Mouse (Mus musculus) forebrain, postnatal 0 days (tissue): Measurements from ENCODE around the gene Parp14. TPM values are rescaled to one million over a fixed set of nuclear protein-coding genes. Genes with fewer than 3 reads are reported as not detected.
A peak's percentile ranks its signal among the peaks of the same experiment; 100 is the strongest.

ENCODE experiments used
- ATAC-seq: fragments of 200-750 bp; cut with Nextera tagmentation; 2 replicates; pipeline ENCODE4 v1.8.0; 2017; ENCODE audit warnings: mild to moderate bottlenecking, moderate library complexity
- DNase-seq: peaks from one replicate; pipeline ENCODE4 v3.0.0-alpha.2; 2015
- H3K27ac ChIP-seq: fragments of 300-500 bp; sonication (generic); 2 replicates; pipeline ENCODE4 v1.5.1; 2014; ENCODE audit warnings: low read depth, mild to moderate bottlenecking, antibody characterized with exemption, low read length, moderate library complexity, mixed read lengths
- H3K27me3 ChIP-seq: fragments of 300-500 bp; sonication (generic); 2 replicates; pipeline ENCODE4 v1.6.1; 2014; ENCODE audit warnings: mild to moderate bottlenecking, low read length, mixed read lengths; ENCODE audit not compliant: insufficient read depth
- H3K36me3 ChIP-seq: fragments of 300-500 bp; sonication (generic); 2 replicates; pipeline ENCODE4 v1.6.1; 2014; ENCODE audit warnings: mild to moderate bottlenecking, moderate library complexity; ENCODE audit not compliant: insufficient read depth
- H3K4me1 ChIP-seq: fragments of 300-500 bp; sonication (generic); 2 replicates; pipeline ENCODE4 v1.6.1; 2014; ENCODE audit warnings: antibody characterized with exemption; ENCODE audit not compliant: insufficient read depth
- H3K4me2 ChIP-seq: fragments of 300-500 bp; sonication (generic); 2 replicates; pipeline ENCODE4 v1.6.1; 2014; ENCODE audit warnings: low read depth, mild to moderate bottlenecking, moderate library complexity
- H3K4me3 ChIP-seq: fragments of 300-500 bp; sonication (generic); 2 replicates; pipeline ENCODE4 v1.5.1; 2014; ENCODE audit warnings: low read depth, low read length, mixed read lengths
- H3K9ac ChIP-seq: fragments of 300-500 bp; sonication (generic); 2 replicates; pipeline ENCODE4 v1.6.1; 2014; ENCODE audit warnings: mild to moderate bottlenecking
- H3K9me3 ChIP-seq: fragments of 300-500 bp; sonication (generic); 2 replicates; pipeline ENCODE4 v1.6.1; 2016; ENCODE audit warnings: low read length
- CTCF ChIP-seq: sonication (generic); IDR thresholded peaks from 2 replicates; pipeline ENCODE4 v1.5.1; 2016; ENCODE audit warnings: antibody characterized with exemption, control low read depth, low read depth
- WGBS: fragments of 180-500 bp; shearing (Covaris S2); extraction: QIAGEN DNeasy Blood & Tissue Kit; methylation state at CpG from one replicate; pipeline ENCODE4 v1.1.7; 2014; 5-methylcytosine and 5-hydroxymethylcytosine counted together
- polyA plus RNA-seq: library from polyadenylated mRNA; unstranded; fragments of >200 nt; fragmentation: Nextera tagmentation; extraction: Ambion mirVana; gene quantifications from 2 replicates; pipeline ENCODE4 v1.2.1, GENCODE M21; 2015
- total RNA-seq: library from RNA; depleted of rRNA; stranded (reverse); fragments of >200 nt; gene quantifications from 2 replicates; pipeline ENCODE4 v1.2.3, GENCODE M21; 2014

The Parp14 gene
- total and polyA plus RNA-seq, 2 experiments from 2014 or later: 0.33 to 0.95 TPM

- Histone ChIP-seq H3K27ac (no peak overlapping the region), H3K9me3 (no peaks in the 10 kb centered on the region), H3K9ac (no peak overlapping the region), H3K36me3 (no peaks in the 10 kb centered on the region), H3K4me3 (no peak overlapping the region), H3K27me3 (peaks cover 10% of the 10 kb centered on the region), H3K4me2 (no peak overlapping the region), H3K4me1 (no peaks in the 10 kb centered on the region; the same call in 1 of the 2 replicates)
- 76% methylated on average over 6 of the region's 6 CpGs for WGBS
- DNase-seq: no peak
- ATAC-seq: no peak
- no peak for TF ChIP-seq CTCF
These were observed 1.7 kb downstream of the Parp14 start for GRCm38 (mm10) chr16:35869656-35870055.

- Histone ChIP-seq H3K4me1 (no peaks in the 10 kb centered on the region; the same call in 1 of the 2 replicates), H3K36me3 (no peaks in the 10 kb centered on the region), H3K27ac (no peak overlapping the region), H3K27me3 (peaks cover 10% of the 10 kb centered on the region), H3K4me3 (no peak overlapping the region), H3K9ac (no peak overlapping the region), H3K9me3 (no peaks in the 10 kb centered on the region), H3K4me2 (no peak overlapping the region)
- DNase-seq: no peak
- no peak for ATAC-seq
- 34% methylated on average over 3 of the region's 3 CpGs for WGBS
- TF ChIP-seq CTCF: no peak
These were observed 2.2 kb downstream of the Parp14 start for GRCm38 (mm10) chr16:35869126-35869525.

GRCm38 (mm10) chr16:35867726-35868125 lies 3.6 kb downstream of the Parp14 start:
- Histone ChIP-seq H3K4me1 (no peaks in the 10 kb centered on the region; the same call in 1 of the 2 replicates), H3K4me2 (no peak overlapping the region), H3K27ac (no peak overlapping the region), H3K4me3 (no peak overlapping the region), H3K9ac (no peak overlapping the region), H3K36me3 (no peaks in the 10 kb centered on the region), H3K9me3 (no peaks in the 10 kb centered on the region), H3K27me3 (peaks cover 10% of the 10 kb centered on the region)
- TF ChIP-seq CTCF: no peak
- ATAC-seq (no peak), DNase-seq (no peak)
- WGBS: 79% methylated on average over 11 of the region's 11 CpGs

- Histone ChIP-seq H3K9me3 (no peaks in the 10 kb centered on the region), H3K4me2 (no peak overlapping the region), H3K9ac (no peak overlapping the region), H3K4me1 (no peaks in the 10 kb centered on the region), H3K36me3 (no peaks in the 10 kb centered on the region), H3K27me3 (no peaks in the 10 kb centered on the region), H3K27ac (no peak overlapping the region), H3K4me3 (no peak overlapping the region)
- no peak for ATAC-seq
- peak; percentile 26; the same call in 1 of the 2 replicates for TF ChIP-seq CTCF
- DNase-seq: no peak
- WGBS: 88% methylated on average over 1 of the region's 1 CpGs
These were observed 9.3 kb downstream of the Parp14 start for GRCm38 (mm10) chr16:35862057-35862456.

GRCm38 (mm10) chr16:35860236-35860635 lies 11.1 kb downstream of the Parp14 start:
- no peak for ATAC-seq
- no peak overlapping the region for H3K4me2 ChIP-seq
- no peaks in the 10 kb centered on the region for H3K9me3 ChIP-seq
- 90% methylated on average over 16 of the region's 16 CpGs for WGBS
- no peaks in the 10 kb centered on the region for H3K36me3 ChIP-seq
- no peaks in the 10 kb centered on the region for H3K4me1 ChIP-seq
- no peak overlapping the region for H3K27ac ChIP-seq
- no peak for DNase-seq
- no peak overlapping the region for H3K4me3 ChIP-seq
- TF ChIP-seq CTCF: no peak
- H3K27me3 ChIP-seq: no peaks in the 10 kb centered on the region
- no peak overlapping the region for H3K9ac ChIP-seq

GRCm38 (mm10) chr16:35856766-35857165 lies 14.6 kb downstream of the Parp14 start:
- H3K36me3 ChIP-seq: no peaks in the 10 kb centered on the region
- H3K27me3 ChIP-seq: no peaks in the 10 kb centered on the region
- WGBS: 95% methylated on average over 18 of the region's 18 CpGs
- DNase-seq (no peak), ATAC-seq (no peak)
- no peak for TF ChIP-seq CTCF
- H3K4me2 ChIP-seq: no peak overlapping the region
- no peaks in the 10 kb centered on the region for H3K4me1 ChIP-seq
- no peak overlapping the region for H3K4me3 ChIP-seq
- H3K27ac ChIP-seq: no peak overlapping the region
- H3K9ac ChIP-seq: no peak overlapping the region
- no peaks in the 10 kb centered on the region for H3K9me3 ChIP-seq

- H3K9ac ChIP-seq: no peak overlapping the region
- no peak overlapping the region for H3K4me2 ChIP-seq
- WGBS: 88% methylated on average over 4 of the region's 4 CpGs
- H3K27ac ChIP-seq: no peak overlapping the region
- DNase-seq: no peak
- no peak for ATAC-seq
- no peaks in the 10 kb centered on the region for H3K27me3 ChIP-seq
- no peaks in the 10 kb centered on the region for H3K36me3 ChIP-seq
- no peak overlapping the region for H3K4me3 ChIP-seq
- no peaks in the 10 kb centered on the region for H3K9me3 ChIP-seq
- H3K4me1 ChIP-seq: no peaks in the 10 kb centered on the region
- no peak for TF ChIP-seq CTCF
These were observed 15.5 kb downstream of the Parp14 start for GRCm38 (mm10) chr16:35855846-35856245.

- Histone ChIP-seq H3K9ac (no peak overlapping the region), H3K9me3 (no peaks in the 10 kb centered on the region), H3K4me1 (no peaks in the 10 kb centered on the region), H3K4me3 (no peak overlapping the region), H3K36me3 (no peaks in the 10 kb centered on the region), H3K27me3 (no peaks in the 10 kb centered on the region), H3K4me2 (no peak overlapping the region), H3K27ac (no peak overlapping the region)
- no peak for ATAC-seq
- no peak for DNase-seq
- no peak for TF ChIP-seq CTCF
These were observed 24.2 kb downstream of the Parp14 start for GRCm38 (mm10) chr16:35847138-35847537.
